Mouse (Mus musculus) hindbrain, embryonic 15.5 days (tissue): ENCODE data around the gene Irgc1. TPM values are rescaled to one million over a fixed set of nuclear protein-coding genes. Genes with fewer than 3 reads are reported as not detected.
A peak's percentile ranks its signal among the peaks of the same experiment; 100 is the strongest.

Source experiments
- ATAC-seq: fragments of 200-750 bp; cut with Nextera tagmentation; 2 replicates; pipeline ENCODE4 v1.8.0; 2017; ENCODE audit warnings: low read depth, moderate number of reproducible peaks, moderate TSS enrichment; ENCODE audit not compliant: low FRiP score
- H3K27ac ChIP-seq: fragments of 300-500 bp; sonication (generic); replicated peaks from 2 replicates; pipeline ENCODE4 v1.5.1; 2015; ENCODE audit warnings: mild to moderate bottlenecking, inconsistent platforms
- H3K27me3 ChIP-seq: fragments of 300-500 bp; sonication (generic); 2 replicates; pipeline ENCODE4 v1.6.1; 2015; ENCODE audit warnings: control low read depth, inconsistent platforms
- H3K36me3 ChIP-seq: fragments of 300-500 bp; sonication (generic); 2 replicates; pipeline ENCODE4 v1.6.1; 2015; ENCODE audit warnings: control low read depth, inconsistent platforms
- H3K4me1 ChIP-seq: fragments of 300-500 bp; sonication (generic); replicated peaks from 2 replicates; pipeline ENCODE4 v1.6.1; 2015; ENCODE audit warnings: control low read depth, inconsistent platforms
- H3K4me2 ChIP-seq: fragments of 300-500 bp; sonication (generic); 2 replicates; pipeline ENCODE4 v1.6.1; 2015; ENCODE audit warnings: moderate library complexity, mild to moderate bottlenecking, inconsistent platforms
- H3K4me3 ChIP-seq: fragments of 300-500 bp; sonication (generic); 2 replicates; pipeline ENCODE4 v1.5.1; 2015; ENCODE audit warnings: mild to moderate bottlenecking, inconsistent platforms
- H3K9ac ChIP-seq: fragments of 300-500 bp; sonication (generic); 2 replicates; pipeline ENCODE4 v1.6.1; 2015; ENCODE audit warnings: inconsistent platforms
- H3K9me3 ChIP-seq: fragments of 300-500 bp; sonication (generic); 2 replicates; pipeline ENCODE4 v1.6.1; 2016; ENCODE audit warnings: control low read depth, inconsistent platforms
- WGBS: fragments of 180-500 bp; shearing (Covaris S2); methylation state at CpG from one replicate; pipeline ENCODE4 v1.1.7; 2015; 5-methylcytosine and 5-hydroxymethylcytosine counted together
- polyA plus RNA-seq: library from polyadenylated mRNA; unstranded; fragments of >200 nt; fragmentation: Nextera tagmentation; extraction: Ambion mirVana; gene quantifications from 2 replicates; pipeline ENCODE4 v1.2.1, GENCODE M21; 2015

The Irgc1 gene
- polyA plus RNA-seq, 1 experiment from 2014 or later = not detected

- Histone ChIP-seq H3K9me3 (no peaks in the 10 kb centered on the region), H3K9ac (no peak overlapping the region), H3K4me3 (no peak overlapping the region), H3K27me3 (no peaks in the 10 kb centered on the region), H3K4me1 (peaks cover 4% of the 10 kb centered on the region), H3K36me3 (no peaks in the 10 kb centered on the region), H3K4me2 (no peak overlapping the region), H3K27ac (no peak overlapping the region)
- no peak for ATAC-seq
- WGBS = 87% methylated on average over 5 of the region's 5 CpGs
Measured at GRCm38 (mm10) chr7:24467886-24468285, 15.8 kb upstream of the Irgc1 start.

DNA sequence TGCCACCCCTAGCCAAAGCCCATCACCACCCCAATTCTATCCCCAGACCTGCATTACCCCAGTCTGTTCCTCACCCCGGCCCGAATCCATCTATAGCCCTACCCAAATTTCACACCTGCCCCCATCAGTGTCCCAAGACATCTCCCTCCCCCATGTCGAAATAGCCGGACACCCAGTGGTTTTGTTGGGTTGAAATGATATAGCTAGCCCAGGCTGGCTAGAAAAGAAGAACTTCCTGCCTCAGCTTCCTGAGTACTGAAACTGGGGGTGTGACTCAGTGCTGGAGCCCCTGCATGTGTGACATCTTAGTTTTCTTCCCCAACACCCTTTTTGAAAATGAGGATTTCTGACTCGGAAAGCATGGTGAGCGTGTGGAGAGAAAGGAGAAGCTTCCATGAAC is 14.7 kb upstream of the Irgc1 start:
- H3K9me3 ChIP-seq = no peaks in the 10 kb centered on the region
- H3K27me3 ChIP-seq = no peaks in the 10 kb centered on the region
- peaks cover 9% of the 10 kb centered on the region for H3K4me1 ChIP-seq
- no peaks in the 10 kb centered on the region for H3K36me3 ChIP-seq
- no peak overlapping the region for H3K9ac ChIP-seq
- no peak overlapping the region for H3K4me3 ChIP-seq
- H3K4me2 ChIP-seq = no peak overlapping the region
- WGBS = 94% methylated on average over 6 of the region's 6 CpGs
- ATAC-seq = no peak
- no peak overlapping the region for H3K27ac ChIP-seq

DNA sequence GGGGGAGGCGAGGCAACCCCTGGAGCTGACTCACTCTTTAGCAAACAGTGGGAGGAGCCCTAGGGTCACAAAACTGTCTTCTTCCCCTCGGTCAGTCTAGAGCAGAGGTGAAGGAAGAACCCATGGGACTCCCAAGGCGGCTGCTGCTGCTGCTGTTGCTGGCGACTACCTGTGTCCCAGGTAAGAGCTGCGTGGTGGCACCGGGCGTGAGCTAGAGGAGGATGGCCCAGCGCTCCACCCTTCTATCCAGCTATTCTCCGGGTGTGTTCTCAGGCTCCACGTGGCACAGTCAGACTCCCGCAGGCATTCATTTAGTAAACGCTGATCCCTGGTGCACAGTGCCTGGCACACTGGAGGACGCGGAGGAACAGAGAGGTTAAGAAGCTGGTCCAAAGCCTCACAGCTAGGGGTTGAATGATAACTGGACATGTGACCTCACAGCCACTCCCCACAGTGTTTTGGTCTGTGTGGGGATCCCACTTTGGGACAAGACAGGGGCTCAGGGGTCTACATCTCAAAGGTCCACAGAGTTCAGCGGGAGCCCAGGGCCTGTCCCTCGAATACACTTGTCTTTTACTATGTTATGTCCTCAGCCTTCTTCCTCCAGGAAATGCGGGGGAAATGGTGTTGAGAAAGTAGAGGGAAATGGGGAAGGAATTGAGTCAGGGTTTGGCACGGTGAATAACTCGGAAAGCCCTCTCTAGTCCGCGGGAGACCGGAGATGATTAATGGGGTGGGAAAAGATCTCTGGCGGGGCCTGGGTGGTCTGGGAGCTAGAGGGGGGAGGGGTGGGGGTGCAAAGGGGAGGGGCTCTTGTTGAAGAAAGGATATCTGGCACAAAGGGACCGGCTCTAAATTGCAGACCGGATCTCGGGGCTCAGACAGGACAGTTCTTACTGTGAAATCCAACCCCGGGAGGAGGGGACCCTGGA is 10.6 kb upstream of the Irgc1 start, which contains the start of gene Plaur:
Gene Plaur, plus strand, starts transcription at position 97 of the 932 bp plus-strand sequence.
- H3K4me1 ChIP-seq = peaks cover 9% of the 10 kb centered on the region
- no peaks in the 10 kb centered on the region for H3K36me3 ChIP-seq
- no peaks in the 10 kb centered on the region for H3K27me3 ChIP-seq
- no peak within 1 kb of the TSS for H3K9ac ChIP-seq
- H3K4me3 ChIP-seq = no peak within 1 kb of the TSS; the same call in 1 of the 2 replicates
- ATAC-seq = peak; percentile 49
- no peak within 1 kb of the TSS for H3K27ac ChIP-seq
- H3K4me2 ChIP-seq = peak within 1 kb of the TSS; percentile 20
- H3K9me3 ChIP-seq = no peaks in the 10 kb centered on the region
- 5% methylated on average over 27 of the region's 27 CpGs for WGBS

DNA sequence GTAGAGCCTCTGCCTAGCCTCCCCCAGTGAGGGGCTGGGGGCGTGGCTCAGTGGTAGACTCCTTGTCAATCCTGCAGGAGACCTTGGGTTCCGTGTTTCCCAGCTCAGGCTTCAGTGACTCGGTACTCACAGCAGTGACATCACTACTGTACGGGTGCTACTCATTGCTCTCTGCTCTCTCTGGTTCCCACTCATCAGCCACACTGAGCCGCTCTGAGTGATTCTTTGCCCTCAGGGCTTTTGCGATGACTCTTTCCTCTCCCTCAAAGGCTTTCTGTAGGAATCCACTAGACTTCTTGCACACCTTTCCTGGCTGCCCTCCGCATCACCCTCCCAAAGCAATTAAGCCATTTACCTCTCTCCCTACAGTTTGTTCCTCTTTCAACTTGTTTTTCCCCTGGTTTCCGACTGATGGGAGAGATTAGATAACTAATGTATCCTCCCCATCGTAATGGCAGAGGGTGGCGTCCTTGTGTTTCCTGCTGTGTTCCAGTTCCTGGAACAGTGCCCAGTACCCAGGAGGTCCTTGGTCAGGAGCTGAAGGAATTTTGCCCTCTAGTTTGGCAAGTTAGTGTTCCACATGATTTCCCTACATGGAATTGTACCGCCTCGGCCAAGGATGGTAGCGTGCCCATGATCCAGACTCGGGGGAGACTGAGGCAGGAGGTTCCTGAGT is 9.4 kb upstream of the Irgc1 start:
- Histone ChIP-seq H3K4me2 (no peak overlapping the region), H3K27ac (no peak overlapping the region), H3K36me3 (no peaks in the 10 kb centered on the region), H3K9ac (no peak overlapping the region), H3K9me3 (no peaks in the 10 kb centered on the region), H3K27me3 (no peaks in the 10 kb centered on the region), H3K4me3 (no peak overlapping the region), H3K4me1 (peaks cover 9% of the 10 kb centered on the region)
- ATAC-seq = no peak
- WGBS = 63% methylated on average over 14 of the region's 14 CpGs

DNA sequence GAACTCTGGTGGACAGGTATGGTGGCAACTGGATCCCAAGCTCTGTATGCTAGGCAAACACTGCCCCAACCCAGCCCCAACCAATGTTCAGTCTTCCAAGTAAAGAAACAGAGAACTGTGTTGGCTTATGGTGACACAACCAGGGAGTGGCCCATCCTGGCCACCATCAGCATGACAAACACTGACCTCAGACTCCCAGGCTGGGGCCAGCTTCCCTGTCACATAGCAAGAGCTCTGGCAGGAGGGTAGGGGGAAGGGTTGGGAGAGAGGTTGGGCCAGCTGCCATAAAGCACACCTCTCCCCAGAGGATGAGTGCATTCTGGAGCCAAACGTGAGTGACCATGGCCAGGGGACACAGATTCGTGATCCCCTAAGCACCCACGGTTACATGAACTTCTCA is 7.7 kb upstream of the Irgc1 start:
- no peak overlapping the region for H3K9ac ChIP-seq
- WGBS = 61% methylated on average over 3 of the region's 3 CpGs
- peaks cover 9% of the 10 kb centered on the region for H3K4me1 ChIP-seq
- H3K27me3 ChIP-seq = no peaks in the 10 kb centered on the region
- H3K36me3 ChIP-seq = no peaks in the 10 kb centered on the region
- no peak overlapping the region for H3K27ac ChIP-seq
- no peak overlapping the region for H3K4me3 ChIP-seq
- no peaks in the 10 kb centered on the region for H3K9me3 ChIP-seq
- H3K4me2 ChIP-seq = no peak overlapping the region
- ATAC-seq = no peak

DNA sequence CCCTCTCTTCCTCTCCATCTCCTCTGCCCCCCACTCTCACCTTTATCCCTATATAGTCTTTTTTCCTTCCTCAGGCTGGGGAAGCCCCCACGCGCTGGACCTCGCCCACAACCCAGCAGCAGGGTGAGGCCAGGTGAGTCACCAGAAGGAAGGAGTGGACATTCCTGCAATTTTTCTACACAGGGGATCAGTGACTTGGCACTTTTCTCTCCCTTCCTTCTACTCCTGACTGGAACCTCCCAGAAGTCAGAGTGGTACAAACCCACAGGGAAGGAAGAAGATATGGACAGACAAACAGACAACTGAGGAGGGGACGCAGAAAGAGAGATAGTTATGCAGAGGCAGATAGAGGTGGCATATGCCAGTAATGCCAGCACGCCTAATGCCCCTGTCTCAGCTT is 7.3 kb upstream of the Irgc1 start:
- Histone ChIP-seq H3K4me3 (no peak overlapping the region), H3K9me3 (no peaks in the 10 kb centered on the region), H3K36me3 (no peaks in the 10 kb centered on the region), H3K4me2 (no peak overlapping the region), H3K27ac (no peak overlapping the region), H3K27me3 (no peaks in the 10 kb centered on the region), H3K9ac (no peak overlapping the region), H3K4me1 (peaks cover 9% of the 10 kb centered on the region)
- WGBS = 80% methylated on average over 5 of the region's 5 CpGs
- no peak for ATAC-seq

GRCm38 (mm10) chr7:24457726-24458370 is 5.8 kb upstream of the Irgc1 start:
- Histone ChIP-seq H3K9me3 (no peaks in the 10 kb centered on the region), H3K27ac (no peak overlapping the region), H3K36me3 (no peaks in the 10 kb centered on the region), H3K4me2 (no peak overlapping the region), H3K4me1 (peaks cover 5% of the 10 kb centered on the region), H3K27me3 (no peaks in the 10 kb centered on the region), H3K4me3 (no peak overlapping the region), H3K9ac (no peak overlapping the region)
- WGBS = 73% methylated on average over 10 of the region's 10 CpGs
- no peak for ATAC-seq

GRCm38 (mm10) chr7:24455726-24456125 is 3.6 kb upstream of the Irgc1 start:
- Histone ChIP-seq H3K9me3 (no peaks in the 10 kb centered on the region), H3K27me3 (no peaks in the 10 kb centered on the region), H3K9ac (no peak overlapping the region), H3K4me2 (no peak overlapping the region), H3K4me1 (no peaks in the 10 kb centered on the region), H3K36me3 (no peaks in the 10 kb centered on the region), H3K4me3 (no peak overlapping the region), H3K27ac (no peak overlapping the region)
- no peak for ATAC-seq
- WGBS = 92% methylated on average over 5 of the region's 5 CpGs

DNA sequence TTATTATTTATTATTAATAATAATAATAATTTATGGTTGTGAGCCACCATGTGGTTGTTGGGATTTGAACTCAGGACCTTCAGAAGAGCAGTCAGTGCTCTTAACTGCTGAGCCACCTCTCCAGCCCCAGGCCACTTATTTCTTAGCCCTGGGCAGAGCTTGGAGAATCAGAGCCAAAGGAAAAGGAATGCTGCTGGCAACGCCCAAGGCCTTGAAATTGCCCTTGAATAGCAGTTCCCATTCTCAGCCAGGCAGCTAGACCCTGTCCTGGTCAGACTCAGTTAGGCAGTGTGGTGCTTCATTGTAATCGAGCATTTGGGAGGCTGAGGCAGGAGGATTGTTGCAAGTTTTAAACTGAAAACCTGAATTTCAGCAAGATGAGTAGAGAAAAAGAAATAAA is 2.1 kb upstream of the Irgc1 start:
- ATAC-seq = no peak
- H3K9ac ChIP-seq = no peak overlapping the region
- no peak overlapping the region for H3K4me2 ChIP-seq
- no peaks in the 10 kb centered on the region for H3K36me3 ChIP-seq
- H3K4me1 ChIP-seq = no peaks in the 10 kb centered on the region
- H3K4me3 ChIP-seq = no peak overlapping the region
- no peaks in the 10 kb centered on the region for H3K27me3 ChIP-seq
- 70% methylated on average over 2 of the region's 2 CpGs for WGBS
- no peak overlapping the region for H3K27ac ChIP-seq
- no peaks in the 10 kb centered on the region for H3K9me3 ChIP-seq

GRCm38 (mm10) chr7:24450585-24451017 is 1.5 kb downstream of the Irgc1 start:
- H3K4me2 ChIP-seq = no peak overlapping the region
- H3K4me3 ChIP-seq = no peak overlapping the region
- H3K36me3 ChIP-seq = no peaks in the 10 kb centered on the region
- H3K27ac ChIP-seq = no peak overlapping the region
- no peak overlapping the region for H3K9ac ChIP-seq
- H3K27me3 ChIP-seq = no peaks in the 10 kb centered on the region
- ATAC-seq = no peak
- H3K4me1 ChIP-seq = no peaks in the 10 kb centered on the region
- no peaks in the 10 kb centered on the region for H3K9me3 ChIP-seq
- 73% methylated on average over 9 of the region's 9 CpGs for WGBS

- Histone ChIP-seq H3K27ac (no peak overlapping the region), H3K4me3 (no peak overlapping the region), H3K4me2 (no peak overlapping the region), H3K9me3 (no peaks in the 10 kb centered on the region), H3K27me3 (no peaks in the 10 kb centered on the region), H3K9ac (no peak overlapping the region), H3K36me3 (no peaks in the 10 kb centered on the region), H3K4me1 (no peaks in the 10 kb centered on the region)
- ATAC-seq = no peak
- 62% methylated on average over 14 of the region's 14 CpGs for WGBS
Measured at GRCm38 (mm10) chr7:24448782-24449517, 3.1 kb downstream of the Irgc1 start.
